Mouse (Mus musculus) olfactory bulb, adult 2 months (tissue): ENCODE measurements around the gene Ada. TPM values are rescaled to one million over a fixed set of nuclear protein-coding genes. Genes with fewer than 3 reads are reported as not detected.
"Not testable (repeated sequence)": the region's sequence is repeated elsewhere in the genome, so short reads cannot be mapped to it uniquely, and the experiment has no call there.

Source experiments
- H3K27ac ChIP-seq: fragments of 200-500 bp; 2 replicates; pipeline ENCODE4 v1.5.1; 2012; ENCODE audit warnings: low read depth, low read length; ENCODE audit not compliant: insufficient read depth
- H3K4me1 ChIP-seq: fragments of 200-500 bp; 2 replicates; pipeline ENCODE4 v1.6.1; 2012; ENCODE audit warnings: low read length; ENCODE audit not compliant: control insufficient read depth, insufficient read depth
- H3K4me3 ChIP-seq: fragments of 200-500 bp; 2 replicates; pipeline ENCODE4 v1.5.1; 2012; ENCODE audit warnings: mild to moderate bottlenecking, low read depth, low read length, moderate library complexity; ENCODE audit not compliant: insufficient read depth
- CTCF ChIP-seq: fragments of 200-500 bp; IDR thresholded peaks from 2 replicates; pipeline ENCODE4 v1.5.1; 2012; ENCODE audit warnings: low read depth, mild to moderate bottlenecking, low read length, moderate library complexity; ENCODE audit not compliant: insufficient read depth
- POLR2A ChIP-seq: fragments of 200-500 bp; IDR thresholded peaks from 2 replicates; pipeline ENCODE4 v1.6.1; 2012; ENCODE audit warnings: mild to moderate bottlenecking, low read depth, low read length, moderate library complexity; ENCODE audit not compliant: insufficient read depth
- WGBS: fragments of 180-500 bp; shearing (Covaris S2); methylation state at CpG from one replicate; pipeline ENCODE4 v1.1.7; 2018; 5-methylcytosine and 5-hydroxymethylcytosine counted together
- polyA plus RNA-seq: library from polyadenylated mRNA; stranded (reverse); fragments of >200 nt; gene quantifications from 2 replicates; pipeline ENCODE4 v1.2.4, GENCODE M21; 2012; ENCODE audit warnings: low replicate concordance; ENCODE audit not compliant: missing spikeins, insufficient read depth, insufficient read length

The Ada gene
- polyA plus RNA-seq, 1 experiment, result not detected

DNA sequence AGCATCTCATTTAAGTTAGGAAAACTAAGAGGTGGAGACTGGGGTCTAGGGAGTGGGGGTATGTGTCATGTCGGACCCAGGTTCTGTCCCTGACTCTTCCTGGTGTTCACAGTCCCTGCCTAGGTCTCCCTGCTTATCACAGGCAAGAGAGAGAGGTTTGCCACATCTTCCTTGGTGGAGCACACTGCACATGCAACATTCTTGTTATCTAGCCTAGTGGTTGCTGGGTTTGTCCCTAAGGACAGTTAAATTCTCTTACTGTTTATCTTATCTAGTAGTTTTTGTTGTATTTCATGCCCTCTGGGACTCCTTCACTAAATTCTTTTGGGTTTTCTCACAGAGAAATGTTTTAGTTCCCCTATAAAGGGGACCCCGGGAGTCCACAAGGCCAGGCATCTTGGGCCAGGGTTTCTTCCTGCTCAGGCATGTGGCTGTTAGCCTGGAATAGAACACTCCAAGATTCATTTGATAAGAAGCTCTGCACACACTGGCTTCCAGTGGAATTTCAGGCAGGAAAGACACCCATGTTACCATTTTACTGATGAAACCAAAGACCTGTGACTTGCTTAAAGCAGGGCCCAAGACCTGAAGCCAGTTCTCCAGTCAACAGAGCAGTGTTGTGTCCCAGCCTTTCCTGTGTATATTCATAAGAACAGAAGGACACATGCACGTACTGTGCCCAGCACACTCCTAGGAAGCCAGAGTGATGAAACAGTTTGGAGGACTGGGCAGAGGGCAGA, 57.0 kb downstream of the Ada start:
- 72% methylated on average over 3 of the region's 3 CpGs for WGBS
- Histone ChIP-seq H3K4me3 (no peak overlapping the region), H3K4me1 (peaks cover 35% of the 10 kb centered on the region), H3K27ac (peak overlapping the region; percentile 47)
- TF ChIP-seq POLR2A (no peak), CTCF (no peak)

DNA sequence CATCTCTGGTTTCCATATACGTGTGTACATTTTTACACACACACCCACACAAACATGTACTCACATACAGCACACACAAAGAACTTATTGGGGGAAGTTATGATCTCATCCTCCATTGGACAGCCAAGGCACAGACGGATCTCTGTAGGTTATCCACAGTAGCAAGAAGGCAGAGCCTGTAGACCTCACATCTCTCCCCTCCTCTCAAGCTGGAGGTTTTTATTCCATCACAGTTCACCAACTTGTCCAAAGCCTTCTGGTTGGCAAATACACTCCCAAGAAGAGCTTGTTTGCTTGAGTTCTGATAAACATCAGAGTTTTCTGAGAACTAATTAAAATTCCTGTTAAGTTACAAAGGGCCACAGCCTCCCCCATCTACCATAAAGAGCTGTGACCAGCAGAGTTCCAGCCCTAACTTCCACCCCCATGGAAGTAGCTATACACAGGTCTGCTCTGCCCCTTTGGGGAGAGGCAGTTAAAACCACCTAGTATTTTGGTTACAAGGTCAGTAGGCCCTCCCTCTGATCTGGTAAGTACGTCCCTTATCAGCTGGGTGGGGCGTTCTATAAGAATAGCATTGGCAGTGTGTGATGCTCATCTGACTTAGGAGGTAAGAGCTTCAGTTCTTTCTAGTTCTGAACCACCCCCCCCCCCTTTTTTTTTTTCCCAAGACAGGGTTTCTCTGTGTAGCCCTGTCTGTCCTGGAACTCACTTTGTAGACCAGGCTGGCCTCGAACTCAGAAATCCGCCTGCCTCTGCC, 58.0 kb downstream of the Ada start:
- Histone ChIP-seq H3K27ac (peak overlapping the region; percentile 48), H3K4me1 (peaks cover 30% of the 10 kb centered on the region), H3K4me3 (no peak overlapping the region)
- no peak for TF ChIP-seq CTCF
- TF ChIP-seq POLR2A, result no peak
- WGBS, result 85% methylated on average over 6 of the region's 6 CpGs

DNA sequence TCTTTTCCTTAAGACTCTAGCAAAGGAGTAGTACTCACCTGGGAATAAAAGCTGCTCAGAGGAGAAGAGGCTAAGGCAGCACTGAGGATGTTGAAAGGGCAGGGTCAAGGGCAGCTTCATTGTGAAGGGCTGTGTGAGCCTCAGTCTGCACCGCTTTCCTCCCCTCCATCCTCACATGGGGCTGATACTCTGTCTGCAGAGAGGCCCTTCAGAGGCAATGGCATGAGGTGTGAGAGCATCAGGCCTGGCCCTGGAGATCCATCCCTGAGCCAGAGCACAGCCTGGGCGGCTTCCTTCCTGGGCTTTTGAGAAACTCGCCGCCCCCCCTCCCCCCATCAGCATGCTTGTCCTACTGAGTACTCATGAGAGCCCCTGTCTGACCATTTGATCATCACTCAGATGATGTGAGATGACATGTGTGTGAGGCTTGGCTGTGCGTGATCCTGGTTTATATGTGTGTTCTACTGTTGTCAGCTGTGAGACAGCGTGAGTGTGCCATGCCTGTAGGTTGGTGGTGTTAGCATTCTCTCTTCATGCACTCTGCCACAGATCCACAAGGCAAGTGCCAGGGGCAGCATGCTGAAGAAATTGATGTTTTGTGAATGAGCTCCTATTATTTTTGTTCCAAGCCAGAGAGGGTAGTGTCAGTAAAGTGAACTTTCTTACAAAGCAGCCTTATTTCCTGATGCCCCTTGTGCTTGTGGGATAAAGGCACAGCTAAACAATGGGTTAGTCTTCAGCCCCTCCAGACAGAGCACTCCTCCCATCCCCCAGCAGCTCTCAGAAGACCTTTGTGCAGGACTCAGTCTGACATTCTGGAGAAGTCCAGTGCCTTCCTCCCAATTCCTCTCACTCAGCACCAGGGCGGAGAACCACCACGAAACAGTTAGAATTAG, 59.4 kb downstream of the Ada start:
- TF ChIP-seq CTCF (no peak), POLR2A (no peak)
- H3K4me1 ChIP-seq, result peaks cover 35% of the 10 kb centered on the region
- 68% methylated on average over 8 of the region's 8 CpGs for WGBS
- no peak overlapping the region for H3K4me3 ChIP-seq
- peak overlapping the region; percentile 83 for H3K27ac ChIP-seq

DNA sequence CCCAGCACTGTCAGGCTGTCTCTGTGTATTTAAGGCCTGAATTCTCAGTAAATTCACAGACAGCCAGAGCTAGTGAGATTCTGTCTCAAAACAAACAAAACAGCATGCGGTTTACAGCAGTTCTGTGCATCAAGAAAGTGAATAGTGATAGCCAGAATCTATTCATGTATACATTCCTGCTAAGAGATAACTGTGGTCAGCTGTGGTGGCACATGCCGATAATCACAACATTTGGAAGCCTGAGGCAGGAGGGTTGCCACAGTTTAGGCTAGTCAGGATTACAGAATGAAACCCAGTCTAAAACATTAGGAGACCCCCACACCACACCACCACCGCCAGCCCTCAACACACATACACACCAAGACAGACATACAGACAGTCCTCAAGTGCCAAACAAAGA, 60.3 kb downstream of the Ada start:
- 68% methylated on average over 3 of the region's 3 CpGs for WGBS
- Histone ChIP-seq H3K4me1 (peaks cover 38% of the 10 kb centered on the region), H3K27ac (peak overlapping the region; percentile 83), H3K4me3 (no peak overlapping the region)
- TF ChIP-seq CTCF, result no peak
- no peak for TF ChIP-seq POLR2A

DNA sequence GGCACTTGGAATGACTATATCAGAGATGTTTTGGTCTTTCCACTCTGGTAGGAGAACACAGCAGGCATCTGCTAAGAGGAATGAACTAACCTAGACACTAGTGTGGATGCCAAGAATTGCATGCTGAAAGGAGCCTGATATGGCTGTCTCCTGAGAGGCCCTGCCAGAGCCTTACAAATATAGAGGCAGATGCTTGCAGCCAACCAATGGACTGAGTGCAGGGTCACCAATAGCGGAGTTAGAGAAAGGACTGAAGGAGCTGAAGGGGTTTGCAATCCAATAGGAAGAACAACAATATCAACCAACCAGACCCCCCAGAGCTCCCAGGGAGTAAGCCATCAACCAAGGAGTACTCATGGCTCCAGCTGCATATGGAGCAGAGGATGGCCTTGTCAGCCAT, 61.7 kb downstream of the Ada start:
- H3K4me1 ChIP-seq, result peaks cover 30% of the 10 kb centered on the region
- H3K27ac ChIP-seq, result peak overlapping the region; percentile 54
- 96% methylated on average over 1 of the region's 1 CpGs for WGBS

DNA sequence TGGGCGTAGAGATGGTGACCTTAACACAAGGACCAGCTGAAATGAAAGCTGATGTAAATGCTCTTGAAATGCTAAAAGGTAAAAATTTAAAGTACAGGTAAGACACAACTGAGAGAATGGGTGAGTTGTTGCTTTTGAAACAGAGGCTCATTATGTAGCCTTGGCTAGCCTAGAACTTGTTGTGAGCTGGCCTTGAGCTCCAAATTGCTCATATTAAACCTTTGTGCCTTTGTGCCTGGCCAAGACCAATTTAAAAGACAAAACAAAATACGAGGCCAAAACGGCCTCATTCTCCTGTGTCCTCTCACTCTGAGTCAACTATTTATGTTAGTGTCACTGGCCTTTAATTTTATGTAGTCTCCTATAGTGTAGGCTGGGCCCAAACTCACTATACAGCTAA, 63.2 kb downstream of the Ada start:
- Histone ChIP-seq H3K27ac (peak overlapping the region; percentile 84), H3K4me3 (no peak overlapping the region), H3K4me1 (peaks cover 26% of the 10 kb centered on the region)
- TF ChIP-seq CTCF, result no peak
- no peak for TF ChIP-seq POLR2A
- 55% methylated on average over 3 of the region's 3 CpGs for WGBS

More for the DNA sequence above, 61.7 kb downstream of the Ada start:
- not testable (repeated sequence) for H3K4me3 ChIP-seq

DNA sequence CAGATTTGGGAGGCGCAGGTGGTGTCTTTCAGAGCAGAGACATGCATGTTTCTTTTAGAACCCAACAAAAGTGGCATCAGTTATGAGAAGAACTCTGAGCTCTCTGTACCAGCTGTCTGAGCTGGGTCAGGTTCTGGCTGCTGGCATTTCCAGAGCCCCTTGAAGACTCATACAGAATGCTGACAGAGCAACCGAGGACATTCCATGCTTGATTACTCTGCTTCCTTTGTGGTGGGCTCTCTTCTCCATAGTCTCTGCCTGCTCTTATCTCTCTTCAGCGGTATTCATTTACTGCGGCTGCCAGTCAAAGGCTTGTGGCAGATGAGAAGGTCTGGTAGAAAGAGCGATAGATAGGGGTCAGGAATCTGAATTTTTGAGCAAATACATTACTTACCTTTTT, 63.8 kb downstream of the Ada start:
- WGBS, result 63% methylated on average over 5 of the region's 5 CpGs
- Histone ChIP-seq H3K4me1 (peaks cover 23% of the 10 kb centered on the region), H3K4me3 (no peak overlapping the region), H3K27ac (peak overlapping the region; percentile 84)
- TF ChIP-seq POLR2A (no peak), CTCF (no peak)

DNA sequence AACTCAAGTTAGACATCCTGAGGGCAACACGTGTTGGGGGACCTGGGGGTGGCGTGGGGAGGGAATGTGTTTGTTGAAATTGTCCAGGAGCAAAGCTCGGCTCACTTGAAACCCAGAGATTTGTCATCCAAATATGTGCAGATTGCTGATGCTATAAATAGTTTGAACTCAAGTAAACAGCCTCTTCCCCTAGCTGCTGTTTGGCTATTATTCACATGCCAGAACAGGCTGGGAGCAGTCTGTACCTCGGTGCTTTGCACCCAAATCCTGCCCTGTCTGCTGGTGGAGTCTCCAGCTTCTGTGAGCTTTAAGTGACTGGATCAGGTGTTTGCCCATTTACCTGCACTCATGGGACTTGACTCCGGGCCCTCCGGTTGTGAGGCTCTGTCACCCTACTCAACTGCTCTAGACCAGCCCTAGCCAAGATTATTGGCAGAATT, 64.3 kb downstream of the Ada start:
- peak overlapping the region; percentile 84 for H3K27ac ChIP-seq
- WGBS, result 12% methylated on average over 6 of the region's 6 CpGs

DNA sequence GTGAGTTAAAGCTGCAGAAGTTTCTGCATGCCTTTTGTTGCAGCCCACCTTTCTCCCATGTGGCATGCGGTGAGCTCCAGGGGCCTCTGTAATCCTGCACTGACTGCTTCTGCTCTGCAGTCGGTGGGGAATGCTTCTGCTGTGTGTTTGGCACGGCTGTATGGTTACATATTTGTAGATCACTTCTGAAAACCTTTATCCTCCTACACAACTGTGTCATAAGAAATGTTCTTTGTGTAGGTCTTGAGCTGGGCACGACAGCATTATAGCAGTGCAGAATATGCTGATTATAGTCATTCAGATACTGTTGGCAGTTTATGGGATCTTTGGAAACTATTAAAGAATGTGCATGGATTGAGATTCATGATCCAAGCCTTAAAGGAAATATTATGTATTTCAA, 64.8 kb downstream of the Ada start:
- Histone ChIP-seq H3K27ac (peak overlapping the region; percentile 98), H3K4me1 (peaks cover 15% of the 10 kb centered on the region), H3K4me3 (no peak overlapping the region)
- WGBS, result 17% methylated on average over 4 of the region's 4 CpGs
- TF ChIP-seq POLR2A, result no peak
- no peak for TF ChIP-seq CTCF

More for the DNA sequence above, 64.3 kb downstream of the Ada start:
- peaks cover 20% of the 10 kb centered on the region for H3K4me1 ChIP-seq
- TF ChIP-seq CTCF, result no peak
- no peak overlapping the region for H3K4me3 ChIP-seq
